Mouse (Mus musculus): ENCODE results near the gene Mfsd6. TPM values are rescaled to one million over a fixed set of nuclear protein-coding genes. Genes with fewer than 3 reads are reported as not detected.

The Mfsd6 gene
- polyA plus RNA-seq, 1 experiment from 2014 or later, result 1.3 TPM

DNA sequence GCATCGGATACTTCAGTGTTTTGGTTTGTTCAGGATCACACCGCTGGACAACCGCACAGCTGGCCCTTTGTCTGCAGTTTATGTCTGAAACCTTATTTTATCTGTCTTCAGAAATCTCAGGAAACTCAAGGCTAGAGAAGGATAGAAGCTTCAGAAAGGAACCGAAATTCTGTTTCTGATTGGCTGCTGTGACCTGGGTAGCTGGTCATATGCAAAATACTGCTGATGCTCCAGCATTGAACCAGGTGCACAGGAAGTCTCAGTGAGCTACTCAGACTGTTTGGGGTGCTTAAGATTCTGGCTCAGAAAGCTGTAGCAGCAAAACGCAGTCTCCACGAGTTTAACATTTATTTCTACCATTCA lies 96.3 kb downstream of the Mfsd6 start:
- ATAC-seq (ENCODE audit: low FRiP score, low read depth), result peak; percentile 81
- peak overlapping the region; percentile 62 for H3K4me2 ChIP-seq (replicated peaks)
- 0% methylated on average over 6 of the region's 6 CpGs for WGBS

DNA sequence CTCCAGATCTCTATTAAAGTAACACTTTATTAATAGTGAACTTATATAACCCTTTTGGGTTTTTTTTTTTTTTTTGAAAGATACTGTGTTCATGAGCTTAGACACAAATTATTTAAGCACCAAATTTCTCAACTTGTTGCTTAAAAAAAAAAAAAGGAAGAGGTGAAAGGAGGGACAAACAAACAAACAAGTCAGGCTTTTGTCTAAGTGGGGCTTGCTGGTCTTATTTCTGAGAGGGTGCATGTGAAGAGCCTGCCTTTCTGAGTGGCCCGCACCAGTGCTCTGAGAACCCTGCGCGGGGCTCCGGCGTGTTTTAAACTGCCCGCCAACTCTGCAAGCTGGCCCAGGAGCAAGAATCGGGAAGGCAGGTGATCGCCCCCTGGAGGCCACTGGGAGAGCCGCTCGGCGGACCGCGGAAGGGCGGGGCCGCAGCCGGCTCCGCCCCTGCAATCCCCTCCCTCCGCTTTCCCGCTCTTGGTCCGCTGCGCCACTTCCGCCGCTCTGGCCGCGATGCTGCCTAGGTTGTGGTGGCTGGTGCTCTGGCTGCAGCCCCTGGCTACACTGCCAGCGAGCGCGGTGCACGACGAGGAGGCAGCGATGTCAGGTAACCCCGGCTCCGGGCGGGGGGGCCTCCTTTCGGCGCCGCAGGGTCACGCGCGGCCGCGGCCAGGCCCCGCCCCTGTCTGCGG lies 96.9 kb downstream of the Mfsd6 start, which contains the start of gene Nemp2:
Gene Nemp2, plus strand, starts transcription at position 456 of the 689 bp plus-strand sequence.
- Histone ChIP-seq H3K9me3 (no peaks in the 10 kb centered on the region), H3K27me3 (no peaks in the 10 kb centered on the region), H3K27ac (peak within 1 kb of the TSS; percentile 91), H3K4me1 (peaks cover 12% of the 10 kb centered on the region), H3K36me3 (peaks cover 5% of the 10 kb centered on the region; the same call in 1 of the 2 replicates), H3K4me2 (replicated peaks) (peak within 1 kb of the TSS; percentile 62), H3K4me3 (peak within 1 kb of the TSS; percentile 77), H3K9ac (peak within 1 kb of the TSS; percentile 83)
- peak; percentile 92 for ATAC-seq (ENCODE audit: low FRiP score, low read depth)
- WGBS, result under 1% methylated on average over 43 of the region's 44 CpGs

More for the DNA sequence above, 96.3 kb downstream of the Mfsd6 start:
- Histone ChIP-seq H3K4me3 (peak overlapping the region; percentile 77), H3K9me3 (no peaks in the 10 kb centered on the region), H3K4me1 (peaks cover 12% of the 10 kb centered on the region), H3K36me3 (peaks cover 5% of the 10 kb centered on the region; the same call in 1 of the 2 replicates), H3K27me3 (no peaks in the 10 kb centered on the region), H3K27ac (peak overlapping the region; percentile 91), H3K9ac (peak overlapping the region; percentile 83)

DNA sequence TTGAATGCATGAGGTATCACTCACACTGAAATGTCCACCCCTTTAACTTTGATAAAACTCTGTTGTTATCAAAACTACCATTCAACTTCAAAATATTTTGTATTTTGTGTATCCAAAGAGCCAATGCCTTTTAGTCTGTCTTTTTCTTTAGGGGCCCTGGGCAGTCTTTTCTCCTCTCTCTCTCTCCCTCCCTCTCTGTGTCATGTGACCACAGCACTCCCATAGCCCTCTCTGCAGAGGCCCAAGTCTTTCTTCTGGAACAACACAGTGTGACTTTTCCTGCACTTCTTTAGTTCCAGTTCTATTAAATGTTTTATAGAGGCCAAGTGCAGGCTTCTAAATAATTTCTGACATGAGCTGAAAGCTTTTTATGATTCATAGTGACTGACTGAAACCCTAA lies 106.8 kb downstream of the Mfsd6 start:
- no peak overlapping the region for H3K4me3 ChIP-seq
- H3K9me3 ChIP-seq, result no peaks in the 10 kb centered on the region
- no peak overlapping the region for H3K4me2 ChIP-seq (replicated peaks)
- no peak overlapping the region for H3K9ac ChIP-seq
- H3K27ac ChIP-seq, result no peak overlapping the region
- ATAC-seq (ENCODE audit: low FRiP score, low read depth), result no peak
- H3K27me3 ChIP-seq, result no peaks in the 10 kb centered on the region
- H3K36me3 ChIP-seq, result no peaks in the 10 kb centered on the region
- H3K4me1 ChIP-seq, result no peaks in the 10 kb centered on the region

DNA sequence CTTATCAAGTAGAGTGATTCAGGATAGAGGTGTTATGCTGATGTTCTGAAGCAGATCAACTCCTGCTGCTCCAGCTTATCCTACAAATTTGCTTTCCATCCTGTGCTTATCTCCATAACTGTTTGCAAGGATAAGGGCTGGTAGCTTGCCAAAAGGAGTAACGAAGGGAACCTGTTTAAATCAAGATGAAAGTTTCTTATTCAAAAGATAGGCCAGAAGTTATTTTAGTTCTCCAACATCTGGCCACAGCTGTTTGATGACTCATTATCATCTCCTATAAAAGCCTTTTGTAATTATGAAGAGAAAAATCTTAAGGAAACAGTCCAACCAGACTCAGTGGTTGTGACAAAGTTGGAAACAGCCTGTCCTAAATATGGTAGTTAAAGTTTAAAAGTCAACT lies 109.0 kb downstream of the Mfsd6 start:
- 71% methylated on average over 1 of the region's 1 CpGs for whole genome bisulfite sequencing
- H3K4me3 ChIP-seq, result no peak overlapping the region
- H3K9me3 ChIP-seq, result no peaks in the 10 kb centered on the region
- no peak overlapping the region for H3K9ac ChIP-seq
- no peak for ATAC-seq (ENCODE audit: low FRiP score, low read depth)
- H3K27me3 ChIP-seq, result no peaks in the 10 kb centered on the region
- no peaks in the 10 kb centered on the region for H3K4me1 ChIP-seq
- H3K36me3 ChIP-seq, result no peaks in the 10 kb centered on the region
- no peak overlapping the region for H3K27ac ChIP-seq
- H3K4me2 ChIP-seq (replicated peaks), result no peak overlapping the region

DNA sequence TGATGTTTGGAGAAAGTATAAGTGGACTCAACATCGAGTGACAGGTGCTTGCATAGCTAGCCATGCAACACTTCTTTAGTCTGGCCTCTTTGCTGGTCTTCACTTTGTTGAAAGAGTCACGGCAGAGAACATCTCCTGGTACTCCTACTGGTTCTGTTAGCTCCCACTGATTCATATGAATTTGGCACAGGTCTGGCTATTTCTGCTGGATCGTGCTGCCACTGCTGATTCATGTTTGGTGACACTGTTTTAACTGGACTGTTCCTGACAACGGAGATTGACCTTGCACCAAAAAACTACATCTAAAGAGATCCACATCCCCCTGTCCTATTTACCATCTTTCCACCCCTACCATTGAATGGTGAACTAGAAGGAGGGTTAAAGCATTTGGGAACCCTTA lies 118.8 kb downstream of the Mfsd6 start:
- H3K27ac ChIP-seq, result no peak overlapping the region
- H3K4me3 ChIP-seq, result no peak overlapping the region
- no peaks in the 10 kb centered on the region for H3K27me3 ChIP-seq
- H3K4me2 ChIP-seq (replicated peaks), result no peak overlapping the region
- H3K9me3 ChIP-seq, result no peaks in the 10 kb centered on the region
- WGBS, result 83% methylated on average over 4 of the region's 4 CpGs
- no peaks in the 10 kb centered on the region for H3K36me3 ChIP-seq
- H3K4me1 ChIP-seq, result no peaks in the 10 kb centered on the region
- no peak for ATAC-seq (ENCODE audit: low FRiP score, low read depth)
- no peak overlapping the region for H3K9ac ChIP-seq

DNA sequence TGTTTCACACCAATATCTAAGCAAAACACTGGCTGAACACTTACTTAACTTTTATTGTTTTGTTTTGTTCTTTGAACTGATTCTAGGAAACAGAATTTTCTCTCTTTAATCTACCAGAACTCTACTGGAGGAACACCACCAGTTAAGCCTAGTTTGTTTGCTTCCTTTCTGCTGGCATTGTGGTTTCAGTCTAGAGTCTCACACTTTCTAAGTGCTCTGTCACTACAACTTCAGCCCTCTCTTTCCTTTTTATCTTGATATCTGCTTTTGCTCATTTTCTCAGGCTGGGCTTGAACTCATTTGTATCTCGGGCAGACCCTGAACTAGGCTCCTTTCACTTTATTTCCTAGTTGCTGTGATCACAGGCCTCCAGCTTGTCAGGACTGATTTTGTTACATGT lies 119.6 kb downstream of the Mfsd6 start:
- no peaks in the 10 kb centered on the region for H3K27me3 ChIP-seq
- no peak overlapping the region for H3K27ac ChIP-seq
- no peaks in the 10 kb centered on the region for H3K36me3 ChIP-seq
- no peak overlapping the region for H3K4me3 ChIP-seq
- H3K9ac ChIP-seq, result no peak overlapping the region
- no peak for ATAC-seq (ENCODE audit: low FRiP score, low read depth)
- WGBS, result 72% methylated on average over 1 of the region's 1 CpGs
- H3K4me1 ChIP-seq, result no peaks in the 10 kb centered on the region
- no peak overlapping the region for H3K4me2 ChIP-seq (replicated peaks)
- no peaks in the 10 kb centered on the region for H3K9me3 ChIP-seq

Other genes starting within 250 kb of the Mfsd6 start
- gene Nab1, start 226.8 kb downstream of the Mfsd6 start, polyA plus RNA-seq (2015; fragmentation: Nextera tagmentation; extraction: Ambion mirVana), result 10.7 and 12.2 TPM in 2 replicates
- 10.2 and 12.0 TPM in 2 replicates for gene Nemp2, start 96.8 kb downstream of the Mfsd6 start, polyA plus RNA-seq (2015; fragmentation: Nextera tagmentation; extraction: Ambion mirVana)
- 23.6 and 27.7 TPM in 2 replicates for gene Inpp1, start 90.2 kb upstream of the Mfsd6 start, polyA plus RNA-seq (2015; fragmentation: Nextera tagmentation; extraction: Ambion mirVana)
- gene Hibch, start 117.5 kb upstream of the Mfsd6 start, polyA plus RNA-seq (2015; fragmentation: Nextera tagmentation; extraction: Ambion mirVana), result 25.8 and 27.2 TPM in 2 replicates